Mouse (Mus musculus): ENCODE measurements around the gene Anapc1. TPM values are rescaled to one million over a fixed set of nuclear protein-coding genes. Genes with fewer than 3 reads are reported as not detected.

The Anapc1 gene
- polyA plus RNA-seq (2017; shearing (Covaris generic)) = 81.4 TPM

GRCm38 (mm10) chr2:128686921-128687557 is at the start of gene Anapc1:
TSS of gene Anapc1 (minus strand) at chr2:128687391.

GRCm38 (mm10) chr2:128698693-128699181 is 11.5 kb upstream of the Anapc1 start, which contains the start of gene Mertk:
TSS of gene Mertk (plus strand) at chr2:128698956.

GRCm38 (mm10) chr2:128590909-128591308 is 96.3 kb downstream of the Anapc1 start, which contains the start of gene Spdye4c:
TSS of gene Spdye4c (plus strand) at chr2:128591209.

Other genes starting within 250 kb of the Anapc1 start
- gene Spdye4c, start 96.2 kb downstream of the Anapc1 start, polyA plus RNA-seq (2017; shearing (Covaris generic)) = not detected
- gene Mertk, start 11.6 kb upstream of the Anapc1 start, polyA plus RNA-seq (2017; shearing (Covaris generic)) = 0.11 TPM
- 33.5 TPM for gene Tmem87b, start 130.7 kb upstream of the Anapc1 start, polyA plus RNA-seq (2017; shearing (Covaris generic))
- 0.13 TPM for gene Fbln7, start 175.6 kb upstream of the Anapc1 start, polyA plus RNA-seq (2017; shearing (Covaris generic))

Data from effector memory CD4-positive, alpha-beta T cell, adult 7 months (primary cell).